Mouse (Mus musculus) heart, embryonic 11.5 days (tissue): Measurements from ENCODE around the gene Tfap2d. TPM values are rescaled to one million over a fixed set of nuclear protein-coding genes. Genes with fewer than 3 reads are reported as not detected.

ENCODE experiments used
- ATAC-seq: fragments of 200-750 bp; cut with Nextera tagmentation; replicated peaks from 2 replicates; pipeline ENCODE4 v1.8.0; 2017; ENCODE audit warnings: moderate library complexity; ENCODE audit not compliant: insufficient number of reproducible peaks, low FRiP score, low TSS enrichment
- H3K27ac ChIP-seq: fragments of 300-500 bp; sonication (generic); 2 replicates; pipeline ENCODE4 v1.5.1; 2014; ENCODE audit warnings: mild to moderate bottlenecking, low read depth, low read length
- H3K27me3 ChIP-seq: fragments of 300-500 bp; sonication (generic); 2 replicates; pipeline ENCODE4 v1.6.1; 2014; ENCODE audit warnings: mild to moderate bottlenecking, low read length, mixed read lengths; ENCODE audit not compliant: control insufficient read depth, insufficient read depth
- H3K36me3 ChIP-seq: fragments of 300-500 bp; sonication (generic); 2 replicates; pipeline ENCODE4 v1.6.1; 2014; ENCODE audit warnings: mild to moderate bottlenecking, low read length, moderate library complexity, mixed read lengths; ENCODE audit not compliant: control insufficient read depth, insufficient read depth
- H3K4me1 ChIP-seq: fragments of 300-500 bp; sonication (generic); 2 replicates; pipeline ENCODE4 v1.6.1; 2014; ENCODE audit warnings: low read length; ENCODE audit not compliant: control insufficient read depth, insufficient read depth
- H3K4me2 ChIP-seq: fragments of 300-500 bp; sonication (generic); 2 replicates; pipeline ENCODE4 v1.6.1; 2014; ENCODE audit warnings: mild to moderate bottlenecking, moderate library complexity
- H3K4me3 ChIP-seq: fragments of 300-500 bp; sonication (generic); 2 replicates; pipeline ENCODE4 v1.5.1; 2014; ENCODE audit warnings: low read depth, low read length
- H3K9ac ChIP-seq: fragments of 300-500 bp; sonication (generic); 2 replicates; pipeline ENCODE4 v1.6.1; 2014; ENCODE audit warnings: mild to moderate bottlenecking, low read depth, low read length, moderate library complexity
- H3K9me3 ChIP-seq: fragments of 300-500 bp; sonication (generic); replicated peaks from 2 replicates; pipeline ENCODE4 v1.6.1; 2016; ENCODE audit warnings: low read length; ENCODE audit not compliant: control insufficient read depth
- WGBS: fragments of 180-500 bp; shearing (Covaris S2); extraction: QIAGEN DNeasy Blood & Tissue Kit; methylation state at CpG from one replicate; pipeline ENCODE4 v1.1.7; 2014; ENCODE audit not compliant: insufficient replicate concordance; 5-methylcytosine and 5-hydroxymethylcytosine counted together
- polyA plus RNA-seq: library from polyadenylated mRNA; unstranded; fragments of >200 nt; fragmentation: Nextera tagmentation; extraction: Ambion mirVana; gene quantifications from 2 replicates; pipeline ENCODE4 v1.2.1, GENCODE M21; 2014

Tfap2d gene
- not detected in 2 replicates for polyA plus RNA-seq

- Histone ChIP-seq H3K27ac (no peak within 1 kb of the TSS), H3K9me3 (no peaks in the 10 kb centered on the region), H3K9ac (no peak within 1 kb of the TSS), H3K4me2 (no peak within 1 kb of the TSS), H3K36me3 (no peaks in the 10 kb centered on the region), H3K4me1 (no peaks in the 10 kb centered on the region), H3K4me3 (no peak within 1 kb of the TSS), H3K27me3 (peaks cover 83% of the 10 kb centered on the region)
- 6% methylated on average over 6 of the region's 6 CpGs for WGBS
- no peak for ATAC-seq
Measured at GRCm38 (mm10) chr1:19102631-19103030, at the start of gene Tfap2d. Gene Tfap2d (plus strand): TSS chr1:19103022.

GRCm38 (mm10) chr1:19056300-19056699 is 46.5 kb upstream of the Tfap2d start:
- Histone ChIP-seq H3K36me3 (no peaks in the 10 kb centered on the region), H3K27me3 (no peaks in the 10 kb centered on the region), H3K27ac (no peak overlapping the region), H3K9ac (no peak overlapping the region), H3K4me2 (no peak overlapping the region), H3K4me1 (no peaks in the 10 kb centered on the region), H3K9me3 (no peaks in the 10 kb centered on the region), H3K4me3 (no peak overlapping the region)
- no peak for ATAC-seq
- 15% methylated on average over 3 of the region's 3 CpGs for WGBS

- no peak for ATAC-seq
- WGBS, result 68% methylated on average over 6 of the region's 6 CpGs
- no peak overlapping the region for H3K9ac ChIP-seq
Measured at GRCm38 (mm10) chr1:19056861-19057260, 46.0 kb upstream of the Tfap2d start.

GRCm38 (mm10) chr1:19088078-19088477 is 14.7 kb upstream of the Tfap2d start:
- H3K27me3 ChIP-seq, result no peaks in the 10 kb centered on the region
- no peak; the same call in 1 of the 2 replicates for ATAC-seq
- no peaks in the 10 kb centered on the region for H3K4me1 ChIP-seq
- H3K4me3 ChIP-seq, result no peak overlapping the region
- no peak overlapping the region for H3K9ac ChIP-seq
- no peaks in the 10 kb centered on the region for H3K36me3 ChIP-seq
- H3K4me2 ChIP-seq, result no peak overlapping the region
- 9% methylated on average over 8 of the region's 8 CpGs for WGBS
- no peaks in the 10 kb centered on the region for H3K9me3 ChIP-seq
- no peak overlapping the region for H3K27ac ChIP-seq

More at GRCm38 (mm10) chr1:19056861-19057260, 46.0 kb upstream of the Tfap2d start:
- H3K36me3 ChIP-seq, result no peaks in the 10 kb centered on the region
- no peaks in the 10 kb centered on the region for H3K27me3 ChIP-seq
- no peaks in the 10 kb centered on the region for H3K4me1 ChIP-seq
- no peaks in the 10 kb centered on the region for H3K9me3 ChIP-seq
- H3K27ac ChIP-seq, result no peak overlapping the region
- no peak overlapping the region for H3K4me2 ChIP-seq
- no peak overlapping the region for H3K4me3 ChIP-seq

GRCm38 (mm10) chr1:19096921-19097320 is 5.9 kb upstream of the Tfap2d start:
- no peak overlapping the region for H3K4me2 ChIP-seq
- no peaks in the 10 kb centered on the region for H3K9me3 ChIP-seq
- no peaks in the 10 kb centered on the region for H3K36me3 ChIP-seq
- H3K4me1 ChIP-seq, result no peaks in the 10 kb centered on the region
- no peak overlapping the region for H3K9ac ChIP-seq
- H3K27ac ChIP-seq, result no peak overlapping the region
- no peak overlapping the region for H3K4me3 ChIP-seq
- H3K27me3 ChIP-seq, result peaks cover 48% of the 10 kb centered on the region
- 1% methylated on average over 18 of the region's 18 CpGs for WGBS
- no peak for ATAC-seq

DNA sequence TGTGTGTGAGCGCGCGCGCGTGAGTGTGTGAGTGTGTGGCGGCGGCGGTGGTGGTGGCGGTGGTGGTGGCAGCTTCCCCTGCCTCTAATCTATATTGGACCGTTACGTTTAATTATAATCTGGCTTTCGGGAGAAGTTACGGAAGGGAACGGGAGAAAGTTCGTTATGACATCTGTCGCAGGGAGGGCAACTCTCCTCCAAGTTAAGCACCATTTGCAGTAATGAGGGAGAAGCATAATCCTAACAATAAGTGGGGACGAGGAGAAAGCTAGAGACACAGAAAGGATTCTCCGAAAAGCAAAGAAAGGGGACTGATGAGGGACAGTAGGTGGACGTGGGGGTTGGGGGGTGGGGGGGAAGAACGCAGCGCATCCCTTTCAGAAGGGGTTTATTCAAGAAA is 494 bp downstream of the Tfap2d start:
- no peaks in the 10 kb centered on the region for H3K9me3 ChIP-seq
- H3K27ac ChIP-seq, result no peak overlapping the region
- H3K4me2 ChIP-seq, result no peak overlapping the region
- no peak overlapping the region for H3K4me3 ChIP-seq
- H3K4me1 ChIP-seq, result no peaks in the 10 kb centered on the region
- H3K9ac ChIP-seq, result no peak overlapping the region
- no peaks in the 10 kb centered on the region for H3K36me3 ChIP-seq
- no peak for ATAC-seq
- under 1% methylated on average over 21 of the region's 21 CpGs for WGBS
- peaks cover 85% of the 10 kb centered on the region for H3K27me3 ChIP-seq

GRCm38 (mm10) chr1:19103776-19104142 is 937 bp downstream of the Tfap2d start:
- Histone ChIP-seq H3K4me1 (no peaks in the 10 kb centered on the region), H3K4me2 (no peak overlapping the region), H3K9me3 (no peaks in the 10 kb centered on the region), H3K27ac (no peak overlapping the region), H3K9ac (no peak overlapping the region), H3K36me3 (no peaks in the 10 kb centered on the region), H3K27me3 (peaks cover 85% of the 10 kb centered on the region), H3K4me3 (no peak overlapping the region)
- ATAC-seq, result no peak
- WGBS, result 1% methylated on average over 10 of the region's 10 CpGs

- under 1% methylated on average over 38 of the region's 40 CpGs for WGBS
- H3K27ac ChIP-seq, result no peak overlapping the region
- ATAC-seq, result no peak
- no peaks in the 10 kb centered on the region for H3K9me3 ChIP-seq
- H3K9ac ChIP-seq, result no peak overlapping the region
- H3K36me3 ChIP-seq, result no peaks in the 10 kb centered on the region
- no peak overlapping the region for H3K4me2 ChIP-seq
- H3K27me3 ChIP-seq, result peaks cover 89% of the 10 kb centered on the region
- H3K4me1 ChIP-seq, result no peaks in the 10 kb centered on the region
- H3K4me3 ChIP-seq, result no peak overlapping the region
Measured at GRCm38 (mm10) chr1:19104143-19104857, 1.5 kb downstream of the Tfap2d start.

DNA sequence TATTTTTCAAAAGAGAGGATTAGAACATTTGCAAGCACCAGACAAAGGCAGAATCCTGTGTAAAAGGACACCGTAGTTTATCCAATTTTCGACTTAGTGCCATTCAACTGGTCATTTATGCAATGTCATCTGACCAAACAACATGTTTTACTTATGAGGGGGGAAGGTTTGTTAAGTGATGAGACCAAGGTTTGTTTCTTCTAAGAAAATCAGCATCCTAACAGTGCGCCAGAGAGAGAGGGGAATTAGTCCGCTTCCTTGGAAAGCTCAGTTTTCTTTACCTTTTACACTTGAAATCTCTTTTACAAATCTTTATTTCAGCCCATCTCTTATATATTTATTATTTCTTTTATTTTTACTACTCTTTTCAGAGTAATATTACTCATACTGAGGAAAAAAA is 3.6 kb downstream of the Tfap2d start:
- WGBS, result 6% methylated on average over 4 of the region's 4 CpGs
- Histone ChIP-seq H3K27me3 (peaks cover 88% of the 10 kb centered on the region), H3K36me3 (no peaks in the 10 kb centered on the region), H3K4me2 (no peak overlapping the region), H3K27ac (no peak overlapping the region), H3K4me3 (no peak overlapping the region), H3K4me1 (no peaks in the 10 kb centered on the region), H3K9me3 (no peaks in the 10 kb centered on the region), H3K9ac (no peak overlapping the region)
- ATAC-seq, result no peak
